Mouse (Mus musculus) ES-Bruce4 (cell line): ENCODE results near the gene Nmnat2.

ENCODE experiments used
- CTCF ChIP-seq: IDR thresholded peaks from one replicate; pipeline ENCODE4 v1.8.1; 2011; ENCODE audit warnings: low read depth, low read length
- EP300 ChIP-seq: IDR thresholded peaks from 2 replicates; pipeline ENCODE4 v1.6.1; 2011; ENCODE audit warnings: low read depth, low read length; ENCODE audit not compliant: insufficient read depth
- POLR2A ChIP-seq: IDR thresholded peaks from one replicate; pipeline ENCODE4 v1.8.1; 2011; ENCODE audit warnings: low read length; ENCODE audit not compliant: insufficient read depth

GRCm38 (mm10) chr1:153145791-153146190, 191.0 kb downstream of the Nmnat2 start:
- TF ChIP-seq POLR2A (no peak), CTCF (no peak), EP300 (no peak)
